Mouse (Mus musculus) cortical plate, adult 2 months (tissue): Measurements from ENCODE around the gene Eefsec.

Experiments
- CTCF ChIP-seq: fragments of 200-500 bp; IDR thresholded peaks from 2 replicates; pipeline ENCODE4 v1.5.1; 2011; ENCODE audit warnings: mild to moderate bottlenecking, control low read depth, low read length; ENCODE audit not compliant: insufficient read depth; ENCODE audit errors: extremely low read depth
- POLR2A ChIP-seq: fragments of 200-500 bp; IDR thresholded peaks from 2 replicates; pipeline ENCODE4 v1.6.1; 2011; ENCODE audit warnings: mild to moderate bottlenecking, low read length, control low read depth; ENCODE audit not compliant: insufficient read depth; ENCODE audit errors: extremely low read depth

DNA sequence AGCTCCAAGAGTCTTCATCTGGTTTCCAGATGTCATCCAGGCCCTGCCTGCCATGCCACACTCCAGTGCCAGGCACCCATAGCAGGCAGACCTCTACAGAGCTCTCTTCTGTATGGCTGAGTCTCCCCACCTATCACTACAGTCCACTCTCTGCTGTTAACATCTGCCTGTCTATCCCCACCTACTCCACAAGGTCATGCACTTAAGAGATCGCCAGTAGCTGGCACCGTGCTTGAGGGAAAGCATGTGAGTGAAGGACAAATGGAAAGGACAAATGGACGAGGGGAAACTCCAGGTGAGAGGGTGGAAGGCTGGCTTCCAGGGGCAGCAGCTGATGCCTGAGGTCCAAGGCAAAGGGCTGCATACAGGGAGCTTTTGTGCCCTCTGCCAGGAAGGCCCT lies 90.5 kb downstream of the Eefsec start:
- TF ChIP-seq POLR2A (no peak), CTCF (no peak)
